Mouse (Mus musculus): ENCODE results near the gene Evi5. TPM values are rescaled to one million over a fixed set of nuclear protein-coding genes. Genes with fewer than 3 reads are reported as not detected.
A peak's percentile ranks its signal among the peaks of the same experiment; 100 is the strongest.
"Not testable (repeated sequence)": the region's sequence is repeated elsewhere in the genome, so short reads cannot be mapped to it uniquely, and the experiment has no call there.

Gene Evi5
- polyA plus RNA-seq, 1 experiment from 2014 or later, result 63.6 TPM

GRCm38 (mm10) chr5:107908514-107909110 lies 33.7 kb upstream of the Evi5 start:
- no peak for DNase-seq (ENCODE audit: low spot score)
- peaks cover 64% of the 10 kb centered on the region for H3K36me3 ChIP-seq (ENCODE audit: control insufficient read depth, insufficient read depth, low read length)
- H3K4me1 ChIP-seq (replicated peaks; ENCODE audit: control insufficient read depth, insufficient read depth, low read length), result no peaks in the 10 kb centered on the region
- no peaks in the 10 kb centered on the region for H3K27me3 ChIP-seq (replicated peaks; ENCODE audit: control insufficient read depth, insufficient read depth, low read length)
- H3K27ac ChIP-seq (ENCODE audit: low read depth), result no peak overlapping the region
- 85% methylated on average over 2 of the region's 2 CpGs for WGBS
- ATAC-seq (replicated peaks; ENCODE audit: low FRiP score, low TSS enrichment, low read depth), result no peak; the same call in 1 of the 2 replicates
- no peak overlapping the region for H3K9ac ChIP-seq (ENCODE audit: low read length)
- no peaks in the 10 kb centered on the region for H3K9me3 ChIP-seq (ENCODE audit: control insufficient read depth, low read length)
- no peak overlapping the region for H3K4me2 ChIP-seq (ENCODE audit: low read length)
- no peak overlapping the region for H3K4me3 ChIP-seq (ENCODE audit: low read depth, low read length)

GRCm38 (mm10) chr5:107904325-107904724 lies 29.4 kb upstream of the Evi5 start:
- H3K4me1 ChIP-seq (replicated peaks; ENCODE audit: control insufficient read depth, insufficient read depth, low read length), result peaks cover 5% of the 10 kb centered on the region; the same call in 1 of the 2 replicates
- no peak overlapping the region for H3K4me3 ChIP-seq (ENCODE audit: low read depth, low read length)
- no peak overlapping the region for H3K27ac ChIP-seq (ENCODE audit: low read depth)
- H3K9me3 ChIP-seq (ENCODE audit: control insufficient read depth, low read length), result no peaks in the 10 kb centered on the region
- DNase-seq (ENCODE audit: low spot score) (no peak), ATAC-seq (replicated peaks; ENCODE audit: low FRiP score, low TSS enrichment, low read depth) (no peak)
- H3K4me2 ChIP-seq (ENCODE audit: low read length), result no peak overlapping the region
- H3K9ac ChIP-seq (ENCODE audit: low read length), result no peak overlapping the region
- H3K36me3 ChIP-seq (ENCODE audit: control insufficient read depth, insufficient read depth, low read length), result peaks cover 73% of the 10 kb centered on the region
- H3K27me3 ChIP-seq (replicated peaks; ENCODE audit: control insufficient read depth, insufficient read depth, low read length), result no peaks in the 10 kb centered on the region
- WGBS, result 75% methylated on average over 3 of the region's 3 CpGs

- H3K9me3 ChIP-seq (ENCODE audit: control insufficient read depth, low read length), result no peaks in the 10 kb centered on the region
- DNase-seq (ENCODE audit: low spot score) (no peak), ATAC-seq (replicated peaks; ENCODE audit: low FRiP score, low TSS enrichment, low read depth) (peak; percentile 36)
- H3K4me3 ChIP-seq (ENCODE audit: low read depth, low read length), result peak overlapping the region; percentile 75
- peak overlapping the region; percentile 82 for H3K27ac ChIP-seq (ENCODE audit: low read depth)
- H3K27me3 ChIP-seq (replicated peaks; ENCODE audit: control insufficient read depth, insufficient read depth, low read length), result no peaks in the 10 kb centered on the region
- peak overlapping the region; percentile 82 for H3K4me2 ChIP-seq (ENCODE audit: low read length)
- under 1% methylated on average over 23 of the region's 23 CpGs for WGBS
- H3K4me1 ChIP-seq (replicated peaks; ENCODE audit: control insufficient read depth, insufficient read depth, low read length), result peaks cover 5% of the 10 kb centered on the region; the same call in 1 of the 2 replicates
- peak overlapping the region; percentile 94 for H3K9ac ChIP-seq (ENCODE audit: low read length)
- H3K36me3 ChIP-seq (ENCODE audit: control insufficient read depth, insufficient read depth, low read length), result peaks cover 40% of the 10 kb centered on the region
Measured at GRCm38 (mm10) chr5:107901014-107901615, 26.2 kb upstream of the Evi5 start.

DNA sequence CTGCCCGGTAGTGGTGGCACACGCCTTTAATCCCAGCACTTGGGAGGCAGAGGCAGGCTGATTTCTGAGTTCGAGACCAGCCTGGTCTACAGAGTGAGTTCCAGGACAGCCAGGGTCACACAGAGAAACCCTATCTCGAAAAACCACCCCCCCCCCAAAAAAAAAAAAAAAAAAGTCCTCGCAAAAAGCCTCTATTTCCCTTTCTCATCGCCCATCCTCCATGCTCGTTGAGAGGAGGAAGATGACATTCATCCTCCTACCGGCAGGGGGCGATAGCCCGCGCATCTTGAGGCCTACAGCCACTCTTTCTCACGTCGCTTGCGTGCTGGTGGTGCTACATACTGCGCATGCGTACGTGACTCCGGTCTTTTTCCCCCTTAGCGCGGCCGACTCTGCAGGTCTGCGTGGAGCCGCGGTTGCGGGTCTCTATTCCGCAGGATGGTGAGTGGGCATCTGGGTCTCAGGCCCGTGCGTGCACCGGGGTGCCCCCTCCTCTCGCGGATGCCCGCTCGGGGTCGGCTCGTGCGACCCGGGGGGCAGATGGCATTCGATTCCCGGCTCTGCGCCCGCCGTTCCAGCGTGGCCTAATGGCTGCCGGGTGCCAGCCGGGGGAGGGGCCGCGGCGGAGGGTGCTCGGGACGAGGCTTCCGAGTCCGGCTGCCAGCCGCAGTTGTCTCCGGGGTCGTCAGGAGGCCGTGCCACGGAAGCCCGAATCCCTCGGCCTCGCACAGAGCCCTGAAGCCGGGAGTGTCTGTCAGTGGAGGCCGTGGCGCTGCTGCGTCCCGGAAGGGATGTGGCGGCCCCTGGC lies 25.5 kb upstream of the Evi5 start, which contains the start of gene Rpl5:
TSS of gene Rpl5 (plus strand) at position 297 of the 808 bp plus-strand sequence.
- peak within 1 kb of the TSS; percentile 82 for H3K27ac ChIP-seq (ENCODE audit: low read depth)
- no peaks in the 10 kb centered on the region for H3K9me3 ChIP-seq (ENCODE audit: control insufficient read depth, low read length)
- peak within 1 kb of the TSS; percentile 82 for H3K4me2 ChIP-seq (ENCODE audit: low read length)
- peak within 1 kb of the TSS; percentile 75 for H3K4me3 ChIP-seq (ENCODE audit: low read depth, low read length)
- H3K4me1 ChIP-seq (replicated peaks; ENCODE audit: control insufficient read depth, insufficient read depth, low read length), result peaks cover 5% of the 10 kb centered on the region; the same call in 1 of the 2 replicates
- H3K27me3 ChIP-seq (replicated peaks; ENCODE audit: control insufficient read depth, insufficient read depth, low read length), result no peaks in the 10 kb centered on the region
- ATAC-seq (replicated peaks; ENCODE audit: low FRiP score, low TSS enrichment, low read depth) (peak; percentile 97), DNase-seq (ENCODE audit: low spot score) (peak; percentile 95)
- H3K36me3 ChIP-seq (ENCODE audit: control insufficient read depth, insufficient read depth, low read length), result peaks cover 33% of the 10 kb centered on the region
- WGBS, result 3% methylated on average over 65 of the region's 66 CpGs
- peak within 1 kb of the TSS; percentile 94 for H3K9ac ChIP-seq (ENCODE audit: low read length)

DNA sequence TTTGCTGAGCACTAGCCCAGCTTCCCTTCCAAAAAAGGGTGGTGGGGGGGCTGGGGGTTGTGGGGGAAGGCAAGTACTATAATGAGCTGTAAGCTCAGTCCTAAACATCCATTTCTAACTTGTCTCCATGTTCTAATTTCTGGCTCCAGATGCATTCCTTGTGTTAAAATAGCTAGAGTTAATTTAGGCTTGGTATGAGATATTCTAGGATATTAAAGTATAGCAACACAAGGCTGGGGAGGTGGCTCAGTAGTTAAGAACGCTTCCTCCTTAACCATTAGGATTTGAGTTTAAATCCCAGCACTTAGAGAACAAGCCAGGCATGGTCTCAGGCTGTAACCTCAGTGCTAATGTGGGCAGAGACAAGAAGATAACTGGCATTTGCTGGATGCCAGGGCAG lies 21.4 kb upstream of the Evi5 start:
- Histone ChIP-seq H3K27ac (ENCODE audit: low read depth) (no peak overlapping the region), H3K4me1 (replicated peaks; ENCODE audit: control insufficient read depth, insufficient read depth, low read length) (no peaks in the 10 kb centered on the region), H3K9me3 (ENCODE audit: control insufficient read depth, low read length) (no peaks in the 10 kb centered on the region), H3K27me3 (replicated peaks; ENCODE audit: control insufficient read depth, insufficient read depth, low read length) (no peaks in the 10 kb centered on the region), H3K4me2 (ENCODE audit: low read length) (no peak overlapping the region), H3K9ac (ENCODE audit: low read length) (no peak overlapping the region), H3K4me3 (ENCODE audit: low read depth, low read length) (no peak overlapping the region), H3K36me3 (ENCODE audit: control insufficient read depth, insufficient read depth, low read length) (no peaks in the 10 kb centered on the region)
- WGBS, result 79% methylated on average over 1 of the region's 1 CpGs
- no peak for ATAC-seq (replicated peaks; ENCODE audit: low FRiP score, low TSS enrichment, low read depth)
- DNase-seq (ENCODE audit: low spot score), result no peak

DNA sequence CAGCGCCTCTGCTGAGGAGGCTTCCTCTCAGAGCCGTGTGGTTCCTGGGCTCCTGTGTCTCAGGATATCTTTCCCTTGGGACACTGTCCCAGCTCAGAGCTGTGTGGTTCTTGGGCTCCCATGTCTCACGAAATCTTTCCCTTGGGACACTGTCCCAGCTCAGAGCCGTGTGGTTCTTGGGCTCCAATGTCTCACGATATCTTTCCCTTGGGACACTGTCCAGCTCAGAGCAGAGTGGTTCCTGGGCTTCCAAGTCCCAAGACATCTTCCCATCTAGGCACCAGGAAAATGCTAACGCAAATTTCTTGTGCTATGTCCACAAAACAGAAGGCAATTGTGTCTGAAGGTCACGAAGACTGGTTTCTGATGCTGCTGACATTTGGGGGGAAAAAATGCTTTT lies 19.8 kb upstream of the Evi5 start:
- Histone ChIP-seq H3K36me3 (ENCODE audit: control insufficient read depth, insufficient read depth, low read length) (no peaks in the 10 kb centered on the region), H3K27me3 (replicated peaks; ENCODE audit: control insufficient read depth, insufficient read depth, low read length) (no peaks in the 10 kb centered on the region), H3K4me3 (ENCODE audit: low read depth, low read length) (no peak overlapping the region), H3K4me1 (replicated peaks; ENCODE audit: control insufficient read depth, insufficient read depth, low read length) (no peaks in the 10 kb centered on the region; the same call in 1 of the 2 replicates), H3K4me2 (ENCODE audit: low read length) (no peak overlapping the region), H3K9ac (ENCODE audit: low read length) (no peak overlapping the region), H3K27ac (ENCODE audit: low read depth) (no peak overlapping the region), H3K9me3 (ENCODE audit: control insufficient read depth, low read length) (no peaks in the 10 kb centered on the region)
- 69% methylated on average over 7 of the region's 7 CpGs for WGBS
- DNase-seq (ENCODE audit: low spot score), result no peak
- ATAC-seq (replicated peaks; ENCODE audit: low FRiP score, low TSS enrichment, low read depth), result no peak

DNA sequence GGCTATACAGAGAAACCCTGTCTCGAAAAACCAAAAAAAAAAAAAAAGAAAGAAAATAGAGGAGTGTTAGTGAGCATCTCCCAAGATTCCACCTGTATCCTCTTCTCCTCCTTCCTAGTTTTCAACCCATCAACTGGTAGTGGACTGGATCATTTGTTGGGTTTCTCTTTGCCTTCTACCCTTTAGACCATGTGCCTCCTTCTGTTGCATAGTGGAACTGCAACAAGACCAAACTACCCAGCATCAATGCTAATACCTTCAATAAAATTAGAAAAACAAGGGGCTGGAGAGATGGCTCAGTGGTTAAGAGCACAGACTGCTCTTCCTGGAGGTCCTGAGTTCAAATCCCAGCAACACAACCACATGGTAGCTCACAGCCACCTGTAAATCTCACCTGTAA lies 16.6 kb upstream of the Evi5 start:
- H3K27me3 ChIP-seq (replicated peaks; ENCODE audit: control insufficient read depth, insufficient read depth, low read length); H3K9me3 ChIP-seq (ENCODE audit: control insufficient read depth, low read length); ATAC-seq (replicated peaks; ENCODE audit: low FRiP score, low TSS enrichment, low read depth); H3K36me3 ChIP-seq (ENCODE audit: control insufficient read depth, insufficient read depth, low read length); H3K4me3 ChIP-seq (ENCODE audit: low read depth, low read length); H3K27ac ChIP-seq (ENCODE audit: low read depth); DNase-seq (ENCODE audit: low spot score); H3K4me2 ChIP-seq (ENCODE audit: low read length); H3K4me1 ChIP-seq (replicated peaks; ENCODE audit: control insufficient read depth, insufficient read depth, low read length); H3K9ac ChIP-seq (ENCODE audit: low read length): not testable (repeated sequence)
- WGBS, result no CpG with 5 or more reads among the region's 1 CpGs

DNA sequence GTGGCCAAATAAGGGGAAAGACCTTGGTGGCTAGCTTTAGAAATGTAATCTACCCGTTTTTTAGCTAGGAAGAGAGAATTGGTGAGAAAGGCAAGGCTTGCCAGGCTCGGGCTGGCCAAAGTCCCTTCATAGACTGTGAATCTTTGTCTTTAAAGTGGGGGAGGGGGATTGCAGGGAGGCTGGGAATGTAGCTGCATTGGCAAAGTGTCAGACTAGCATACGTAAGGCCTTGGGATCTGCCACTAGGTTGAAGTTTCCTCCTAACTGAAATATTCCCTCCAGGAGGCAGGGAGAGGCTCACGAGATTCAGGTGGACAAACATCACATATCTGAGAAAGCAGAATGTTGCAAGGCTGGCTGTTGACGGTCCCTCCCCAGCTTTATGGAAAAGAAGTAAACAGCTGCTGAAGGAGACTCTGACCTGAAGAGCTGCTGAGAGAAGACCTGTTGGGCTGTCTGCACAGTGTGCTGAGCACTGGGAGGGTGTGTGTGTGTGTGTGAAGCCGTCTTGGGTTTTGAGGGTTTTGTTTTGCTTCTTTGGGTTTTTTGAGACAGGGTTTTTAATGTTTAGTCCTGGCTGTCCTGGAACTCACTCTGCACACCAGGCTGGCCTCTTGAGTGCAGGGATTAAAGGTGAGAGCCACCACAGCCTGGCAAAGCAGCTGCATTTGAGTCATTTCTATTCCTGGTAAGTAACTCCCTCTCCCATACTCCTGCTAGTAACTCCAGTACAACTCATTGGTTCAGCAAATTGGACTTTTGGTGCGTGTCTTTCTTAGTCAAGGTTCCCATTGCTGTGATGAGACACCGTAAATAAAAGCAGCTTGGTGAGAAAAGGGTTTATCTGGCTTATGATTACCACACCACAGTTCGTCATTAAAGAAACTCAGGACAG lies 15.3 kb upstream of the Evi5 start:
- DNase-seq (ENCODE audit: low spot score) (no peak), ATAC-seq (replicated peaks; ENCODE audit: low FRiP score, low TSS enrichment, low read depth) (no peak)
- Histone ChIP-seq H3K4me3 (ENCODE audit: low read depth, low read length) (no peak overlapping the region), H3K9me3 (ENCODE audit: control insufficient read depth, low read length) (no peaks in the 10 kb centered on the region), H3K27me3 (replicated peaks; ENCODE audit: control insufficient read depth, insufficient read depth, low read length) (no peaks in the 10 kb centered on the region), H3K36me3 (ENCODE audit: control insufficient read depth, insufficient read depth, low read length) (no peaks in the 10 kb centered on the region), H3K9ac (ENCODE audit: low read length) (no peak overlapping the region), H3K4me1 (replicated peaks; ENCODE audit: control insufficient read depth, insufficient read depth, low read length) (no peaks in the 10 kb centered on the region; the same call in 1 of the 2 replicates), H3K4me2 (ENCODE audit: low read length) (no peak overlapping the region), H3K27ac (ENCODE audit: low read depth) (no peak overlapping the region)
- 51% methylated on average over 9 of the region's 9 CpGs for WGBS
